Mouse (Mus musculus) MEL (cell line): ENCODE data around the gene Cpox. TPM values are rescaled to one million over a fixed set of nuclear protein-coding genes. Genes with fewer than 3 reads are reported as not detected.

Experiments
- DNase-seq: peaks from one replicate; pipeline ENCODE4 v3.0.0; 2011; ENCODE audit warnings: low read depth, low spot score
- H3K27ac ChIP-seq: 2 replicates; pipeline ENCODE4 v1.5.1; 2012; ENCODE audit warnings: low read depth, mild to moderate bottlenecking, control low read depth, low read length, moderate library complexity; ENCODE audit not compliant: control insufficient read depth
- H3K27me3 ChIP-seq, 2 experiments: fragments of 150-350 bp in 1 of 2; sonication (generic) in 1 of 2; 2 replicates each; pipeline ENCODE4 v1.6.1; 2012; ENCODE audit warnings: low read length in 2 of 2, mild to moderate bottlenecking in 2 of 2, improper control_type of control experiment in 1 of 2, moderate library complexity in 1 of 2; ENCODE audit not compliant: insufficient read depth in 2 of 2, control insufficient read depth in 1 of 2
- H3K36me3 ChIP-seq, 2 experiments: 2 replicates each; pipeline ENCODE4 v1.6.1; 2012 to 2014; ENCODE audit warnings: low read length in 2 of 2, improper control_type of control experiment in 1 of 2, inconsistent platforms in 1 of 2, mild to moderate bottlenecking in 1 of 2; ENCODE audit not compliant: insufficient read depth in 2 of 2, control insufficient read depth in 1 of 2
- H3K4me1 ChIP-seq, 2 experiments: fragments of 150-350 bp in 1 of 2; sonication (generic) in 1 of 2; 2 replicates each; pipeline ENCODE4 v1.6.1; 2012; ENCODE audit warnings: low read length in 2 of 2, improper control_type of control experiment in 1 of 2, mild to moderate bottlenecking in 1 of 2; ENCODE audit not compliant: insufficient read depth in 2 of 2, control insufficient read depth in 1 of 2
- H3K4me3 ChIP-seq, 2 experiments: fragments of 150-350 bp in 1 of 2; sonication (generic) in 1 of 2; 2 replicates each; pipeline ENCODE4 v1.5.1; 2012; ENCODE audit warnings: low read depth in 2 of 2, low read length in 2 of 2, mild to moderate bottlenecking in 2 of 2, moderate library complexity in 2 of 2, control low read depth in 1 of 2, improper control_type of control experiment in 1 of 2; ENCODE audit not compliant: control insufficient read depth in 1 of 2, insufficient read depth in 1 of 2
- H3K79me2 ChIP-seq: 2 replicates; pipeline ENCODE4 v1.6.1; 2012; ENCODE audit warnings: mild to moderate bottlenecking, low read length, moderate library complexity; ENCODE audit not compliant: control insufficient read depth, poor library complexity, insufficient read depth
- H3K9ac ChIP-seq: 2 replicates; pipeline ENCODE4 v1.6.1; 2012; ENCODE audit warnings: low read depth, mild to moderate bottlenecking, control low read depth, low read length, moderate library complexity; ENCODE audit not compliant: control insufficient read depth, poor library complexity, severe bottlenecking
- H3K9me3 ChIP-seq: fragments of 150-350 bp; sonication (generic); replicated peaks from 2 replicates; pipeline ENCODE4 v1.6.1; 2012; ENCODE audit warnings: mild to moderate bottlenecking, low read length, improper control_type of control experiment, moderate library complexity; ENCODE audit not compliant: insufficient read depth
- CTCF ChIP-seq, 3 experiments: IDR thresholded peaks in 2 of 3; conservative IDR thresholded peaks in 1 of 3; 2 replicates each; pipeline ENCODE4 v1.5.1; 2011 to 2012; ENCODE audit warnings: low read length in 3 of 3, low read depth in 2 of 3, mild to moderate bottlenecking in 2 of 3, improper control_type of control experiment in 1 of 3, inconsistent platforms in 1 of 3, mixed read lengths in 1 of 3, moderate library complexity in 1 of 3; ENCODE audit not compliant: control insufficient read depth in 1 of 3, insufficient read depth in 1 of 3, poor library complexity in 1 of 3, severe bottlenecking in 1 of 3
- ELF1 ChIP-seq: IDR thresholded peaks from 2 replicates; pipeline ENCODE4 v1.6.1; 2014; ENCODE audit warnings: low read depth, mild to moderate bottlenecking, inconsistent platforms, low read length, improper control_type of control experiment, moderate library complexity
- EP300 ChIP-seq, 2 experiments: IDR thresholded peaks; 2 replicates each; pipeline ENCODE4 v1.6.1; 2011; ENCODE audit warnings: improper control_type of control experiment in 2 of 2, low read length in 2 of 2, low read depth in 1 of 2, mild to moderate bottlenecking in 1 of 2
- GABPA ChIP-seq: IDR thresholded peaks from 2 replicates; pipeline ENCODE4 v1.6.1; 2012; ENCODE audit warnings: low read depth, mild to moderate bottlenecking, inconsistent platforms, low read length, improper control_type of control experiment, moderate library complexity
- GATA1 ChIP-seq: IDR thresholded peaks from 2 replicates; pipeline ENCODE4 v1.6.1; 2011; ENCODE audit warnings: low read depth, low read length, improper control_type of control experiment
- HCFC1 ChIP-seq: IDR thresholded peaks from 2 replicates; pipeline ENCODE4 v1.6.1; 2012; ENCODE audit warnings: low read depth, mild to moderate bottlenecking, inconsistent platforms, low read length, improper control_type of control experiment, moderate library complexity
- KAT2A ChIP-seq: conservative IDR thresholded peaks from 2 replicates; pipeline ENCODE4 v1.6.1; 2012; ENCODE audit warnings: low read depth, low read length, improper control_type of control experiment, inconsistent platforms
- MAFK ChIP-seq: IDR thresholded peaks from 2 replicates; pipeline ENCODE4 v1.6.1; 2011; ENCODE audit warnings: low read depth, mild to moderate bottlenecking, low read length, improper control_type of control experiment, borderline replicate concordance
- MAX ChIP-seq: IDR thresholded peaks from 2 replicates; pipeline ENCODE4 v1.6.1; 2011; ENCODE audit warnings: low read length, improper control_type of control experiment
- MEF2A ChIP-seq: IDR thresholded peaks from 2 replicates; pipeline ENCODE4 v1.6.1; 2014; ENCODE audit warnings: low read depth, mild to moderate bottlenecking, inconsistent platforms, low read length, improper control_type of control experiment; ENCODE audit not compliant: poor library complexity, insufficient replicate concordance, severe bottlenecking; ENCODE audit errors: extremely low read depth
- MYB ChIP-seq: IDR thresholded peaks from 2 replicates; pipeline ENCODE4 v1.6.1; 2011; ENCODE audit warnings: mild to moderate bottlenecking, low read depth, low read length, improper control_type of control experiment
- NRF1 ChIP-seq: IDR thresholded peaks from 2 replicates; pipeline ENCODE4 v1.6.1; 2014; ENCODE audit warnings: low read depth, mild to moderate bottlenecking, inconsistent platforms, low read length, improper control_type of control experiment, moderate library complexity; ENCODE audit not compliant: poor library complexity, insufficient read depth, severe bottlenecking
- POLR2AphosphoS2 ChIP-seq: IDR thresholded peaks from 2 replicates; pipeline ENCODE4 v1.6.1; 2011; ENCODE audit warnings: low read length, improper control_type of control experiment
- POLR2AphosphoS5 ChIP-seq: IDR thresholded peaks from 2 replicates; pipeline ENCODE4 v1.6.1; 2012; ENCODE audit warnings: low read depth, borderline replicate concordance, mild to moderate bottlenecking, inconsistent platforms, low read length, moderate library complexity, mixed read lengths
- RAD21 ChIP-seq: IDR thresholded peaks from 2 replicates; pipeline ENCODE4 v1.6.1; 2011; ENCODE audit warnings: mild to moderate bottlenecking, low read depth, low read length, improper control_type of control experiment
- RCOR1 ChIP-seq: IDR thresholded peaks from 2 replicates; pipeline ENCODE4 v1.6.1; 2012; ENCODE audit warnings: low read depth, mild to moderate bottlenecking, inconsistent platforms, low read length, improper control_type of control experiment
- SIN3A ChIP-seq: IDR thresholded peaks from 2 replicates; pipeline ENCODE4 v1.6.1; 2012; ENCODE audit warnings: low read length, improper control_type of control experiment, inconsistent platforms
- SMC3 ChIP-seq: IDR thresholded peaks from 2 replicates; pipeline ENCODE4 v1.6.1; 2011; ENCODE audit warnings: low read depth, low read length, improper control_type of control experiment
- TAL1 ChIP-seq: IDR thresholded peaks from 2 replicates; pipeline ENCODE4 v1.6.1; 2012; ENCODE audit warnings: mild to moderate bottlenecking, inconsistent platforms, low read length, moderate library complexity, mixed read lengths
- USF1 ChIP-seq: IDR thresholded peaks from 2 replicates; pipeline ENCODE4 v1.6.1; 2014; ENCODE audit warnings: low read depth, mild to moderate bottlenecking, inconsistent platforms, low read length, improper control_type of control experiment, moderate library complexity
- ZKSCAN1 ChIP-seq: IDR thresholded peaks from 2 replicates; pipeline ENCODE4 v1.6.1; 2012; ENCODE audit warnings: low read depth, mild to moderate bottlenecking, inconsistent platforms, low read length, improper control_type of control experiment, moderate library complexity
- ZMIZ1 ChIP-seq: IDR thresholded peaks from 2 replicates; pipeline ENCODE4 v1.6.1; 2012; ENCODE audit warnings: low read depth, mild to moderate bottlenecking, inconsistent platforms, low read length, improper control_type of control experiment, moderate library complexity
- ZNF384 ChIP-seq: IDR thresholded peaks from 2 replicates; pipeline ENCODE4 v1.6.1; 2012; ENCODE audit warnings: low read depth, mild to moderate bottlenecking, inconsistent platforms, low read length, improper control_type of control experiment
- polyA plus RNA-seq, 2 experiments: library from polyadenylated mRNA; stranded (reverse) in 1 of 2; unstranded in 1 of 2; fragments of >175 nt in 1 of 2; fragments of >200 nt in 1 of 2; gene quantifications; 2 replicates each; pipeline versions ENCODE4 v1.2.1 to v1.2.4; 2012; ENCODE audit warnings: low replicate concordance in 2 of 2, low read depth in 1 of 2; ENCODE audit not compliant: insufficient read length in 2 of 2, insufficient read depth in 1 of 2, missing spikeins in 1 of 2
- total RNA-seq: library from RNA; depleted of rRNA; stranded (reverse); fragments of 300-350 nt; gene quantifications from 2 replicates; pipeline ENCODE4 v1.2.3, GENCODE M21; 2012

Gene Cpox
- total and polyA plus RNA-seq, 3 experiments = 110 to 421 (median 159) TPM

DNA sequence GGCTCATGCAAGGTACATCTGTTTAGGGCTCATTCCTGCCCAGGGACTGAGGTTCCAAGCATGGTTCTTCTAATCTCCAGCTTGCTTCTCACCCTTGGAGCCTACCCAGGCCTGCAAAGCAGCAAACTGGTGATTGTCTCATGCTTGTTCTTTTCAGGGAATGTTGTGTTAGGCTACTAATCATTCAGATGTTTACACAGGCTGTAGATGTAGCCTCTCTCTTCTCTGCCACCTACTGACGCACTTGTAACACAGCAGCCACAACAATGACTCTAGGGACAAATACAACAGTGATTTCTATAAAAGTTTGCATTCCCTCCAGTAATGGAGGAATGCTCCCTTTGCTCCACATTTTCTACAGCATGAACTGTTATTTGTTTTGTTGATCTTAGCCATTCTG is 81.2 kb downstream of the Cpox start:
- Histone ChIP-seq H3K27ac (no peak overlapping the region), H3K9me3 (no peaks in the 10 kb centered on the region), H3K4me3 (no peak overlapping the region), H3K36me3 (no peaks in the 10 kb centered on the region), H3K79me2 (no peaks in the 10 kb centered on the region), H3K9ac (no peak overlapping the region), H3K27me3 (no peaks in the 10 kb centered on the region), H3K4me1 (no peaks in the 10 kb centered on the region)
- TF ChIP-seq KAT2A (no peak), RAD21 (peak; percentile 57), SIN3A (no peak), SMC3 (peak; percentile 63), RCOR1 (no peak), CTCF (IDR thresholded peaks at IDR 0.05 in 2 of 3, conservative IDR thresholded peaks at IDR 0.05 in 1 of 3; ENCODE audit: control insufficient read depth in 1 of 3, insufficient read depth in 1 of 3, low read depth in 2 of 3, low read length in 3 of 3, poor library complexity in 1 of 3, severe bottlenecking in 1 of 3) (peak; percentile 35 to 58 (median 47))
- DNase-seq = peak; percentile 42

DNA sequence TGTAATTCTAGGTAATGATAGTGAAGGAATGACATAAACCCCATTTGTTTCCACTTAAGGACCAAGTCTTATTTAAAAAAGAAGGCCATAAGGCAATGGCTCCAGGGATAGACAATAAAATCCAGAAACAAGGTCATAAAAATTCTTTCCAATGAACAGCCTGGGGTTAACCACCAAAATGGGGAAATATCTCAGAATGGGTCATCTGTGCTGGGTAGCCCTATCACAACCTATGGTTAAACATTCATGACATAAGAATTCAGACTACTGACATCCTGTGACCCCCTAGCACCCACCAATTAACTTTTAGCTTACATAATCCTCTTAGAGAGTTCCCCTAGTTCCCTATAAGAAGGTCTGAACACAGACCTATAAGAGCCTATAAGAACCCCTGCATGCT is 86.1 kb downstream of the Cpox start:
- H3K79me2 ChIP-seq = no peaks in the 10 kb centered on the region

DNA sequence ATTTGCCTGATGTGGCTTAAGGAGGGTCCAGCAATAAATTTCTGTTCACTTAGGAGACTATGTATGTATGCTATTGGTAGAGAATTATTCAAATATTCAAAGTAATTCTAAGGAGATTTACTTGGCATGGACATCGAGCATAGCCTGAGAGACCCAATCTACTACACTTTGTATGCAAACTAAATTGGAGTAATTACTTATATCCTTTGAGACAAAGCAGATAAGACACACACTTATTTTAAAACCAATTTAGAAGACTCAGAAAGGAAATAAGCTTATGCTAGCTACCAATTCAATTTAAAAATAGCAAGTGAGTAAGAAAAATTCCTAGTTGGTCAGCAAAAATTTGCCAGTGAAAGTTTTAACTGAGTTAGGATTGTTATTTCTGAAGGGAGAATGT is 93.0 kb downstream of the Cpox start, which contains the start of gene Olfr172:
Olfr172 (minus strand) TSS at position 101 of the 400 bp plus-strand sequence.
- TF ChIP-seq NRF1 = no peak
- no peak for TF ChIP-seq ZMIZ1
- TF ChIP-seq RCOR1 = no peak
- no peak for TF ChIP-seq MYB
- no peak for TF ChIP-seq ZNF384
- TF ChIP-seq ELF1 = no peak
- TF ChIP-seq SMC3 = no peak
- TF ChIP-seq TAL1 = no peak
- TF ChIP-seq GATA1 = no peak
- no peak for TF ChIP-seq HCFC1
- Histone ChIP-seq H3K27ac (no peak within 1 kb of the TSS), H3K79me2 (no peaks in the 10 kb centered on the region), H3K4me1 (no peaks in the 10 kb centered on the region), H3K9me3 (no peaks in the 10 kb centered on the region), H3K9ac (no peak within 1 kb of the TSS), H3K27me3 (no peaks in the 10 kb centered on the region), H3K4me3 (no peak within 1 kb of the TSS), H3K36me3 (no peaks in the 10 kb centered on the region)
- no peak for DNase-seq

More for the DNA sequence above, 86.1 kb downstream of the Cpox start:
- Histone ChIP-seq H3K9ac (no peak overlapping the region), H3K4me3 (no peak overlapping the region), H3K27ac (no peak overlapping the region)
- no peak for DNase-seq
- TF ChIP-seq GABPA (no peak), GATA1 (no peak), MEF2A (no peak), POLR2AphosphoS5 (no peak), EP300 (IDR thresholded peaks at IDR 0.05; ENCODE audit: low read depth in 1 of 2, low read length in 2 of 2) (no peak), MAFK (no peak), ZKSCAN1 (no peak), USF1 (no peak), MAX (no peak), ZMIZ1 (no peak), POLR2AphosphoS2 (no peak)
- TF ChIP-seq, all 39 proteins: peak for 0
- H3K36me3 ChIP-seq = no peaks in the 10 kb centered on the region
- no peaks in the 10 kb centered on the region for H3K27me3 ChIP-seq
- no peaks in the 10 kb centered on the region for H3K4me1 ChIP-seq
- H3K9me3 ChIP-seq = no peaks in the 10 kb centered on the region
